Mouse (Mus musculus): Measurements from ENCODE around the gene Arhgap8.
"Not testable (repeated sequence)": the region's sequence is repeated elsewhere in the genome, so short reads cannot be mapped to it uniquely, and the experiment has no call there.

The Arhgap8 gene

GRCm38 (mm10) chr15:84697611-84698011 lies 22.2 kb upstream of the Arhgap8 start:
- DNase-seq (ENCODE audit: low read depth, low spot score): no peak

DNA sequence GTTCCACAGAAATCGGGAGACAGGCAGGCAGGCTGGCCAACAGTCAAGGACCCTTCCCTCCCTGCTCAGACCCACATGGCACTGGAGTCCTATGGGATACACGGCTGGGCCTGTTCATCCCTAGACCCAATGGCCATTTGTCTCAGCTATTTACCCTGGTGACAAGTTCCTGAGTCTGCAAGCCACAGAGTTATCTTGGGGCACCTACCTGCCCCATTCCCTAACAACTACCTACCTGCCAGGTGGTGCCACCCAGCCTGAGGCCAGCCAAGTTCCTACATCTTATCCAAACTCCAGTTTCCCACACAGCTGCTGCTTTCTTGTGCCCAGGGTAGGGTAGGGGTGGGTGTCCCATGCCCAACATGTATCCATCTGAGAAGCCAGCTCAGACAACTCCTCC lies 21.7 kb upstream of the Arhgap8 start:
- DNase-seq (ENCODE audit: low read depth, low spot score): no peak

GRCm38 (mm10) chr15:84700147-84700794 lies 19.6 kb upstream of the Arhgap8 start:
- DNase-seq (ENCODE audit: low read depth, low spot score): peak; percentile 25

- no peak for DNase-seq (ENCODE audit: low read depth, low spot score)
Observed at GRCm38 (mm10) chr15:84701947-84702346, 17.9 kb upstream of the Arhgap8 start.

- DNase-seq (ENCODE audit: low read depth, low spot score): no peak
Observed at GRCm38 (mm10) chr15:84702391-84703345, 17.2 kb upstream of the Arhgap8 start.

DNA sequence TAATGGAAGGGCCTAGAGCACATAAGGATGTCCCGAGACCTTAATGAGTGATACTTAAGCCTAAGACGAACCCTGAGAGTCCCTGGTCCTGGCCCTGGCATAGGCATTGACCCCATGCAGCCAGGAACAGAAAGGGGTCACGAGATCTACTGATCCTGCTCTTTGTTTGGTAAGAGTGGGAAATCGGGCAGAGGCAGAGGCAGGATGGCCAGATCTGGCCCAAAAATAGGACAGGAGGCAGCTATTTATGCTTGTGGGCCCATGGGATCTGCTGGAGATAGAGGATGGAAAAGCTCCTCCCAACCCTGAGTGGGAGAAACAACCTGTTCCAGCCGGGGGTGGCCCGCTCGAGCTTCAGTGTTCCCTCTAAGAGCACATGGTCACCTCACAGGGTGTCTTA lies 15.9 kb upstream of the Arhgap8 start:
- no peak for DNase-seq (ENCODE audit: low read depth, low spot score)

DNA sequence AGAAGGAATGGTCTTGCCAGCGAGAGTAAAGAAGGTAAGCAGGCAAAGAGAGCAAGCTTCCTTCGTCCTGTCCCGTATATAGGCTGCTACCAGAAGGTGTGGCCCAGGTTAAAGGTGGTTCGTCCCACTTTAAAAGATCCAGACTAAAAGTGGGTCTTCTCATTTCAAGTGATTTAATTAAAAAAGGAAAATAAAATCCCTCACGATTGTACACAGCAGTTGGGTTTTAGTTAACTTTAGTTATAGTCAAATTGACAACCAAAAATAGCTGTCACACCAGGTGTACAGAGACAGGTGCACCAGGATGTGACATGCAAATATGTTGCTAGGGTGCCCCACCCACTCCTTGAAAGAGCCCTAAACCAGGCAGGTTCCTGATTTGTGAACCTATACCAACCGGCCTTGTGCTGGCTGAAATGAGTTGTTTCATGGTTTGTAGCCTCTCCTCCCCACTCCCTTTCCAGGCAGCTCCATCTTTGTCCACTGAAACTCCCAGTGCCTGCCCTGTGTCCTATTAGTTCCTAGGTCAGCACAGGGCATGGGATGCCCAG lies 14.4 kb upstream of the Arhgap8 start:
- no peak for DNase-seq (ENCODE audit: low read depth, low spot score)

- no peak for DNase-seq (ENCODE audit: low read depth, low spot score)
Observed at GRCm38 (mm10) chr15:84706983-84707619, 12.8 kb upstream of the Arhgap8 start.

DNA sequence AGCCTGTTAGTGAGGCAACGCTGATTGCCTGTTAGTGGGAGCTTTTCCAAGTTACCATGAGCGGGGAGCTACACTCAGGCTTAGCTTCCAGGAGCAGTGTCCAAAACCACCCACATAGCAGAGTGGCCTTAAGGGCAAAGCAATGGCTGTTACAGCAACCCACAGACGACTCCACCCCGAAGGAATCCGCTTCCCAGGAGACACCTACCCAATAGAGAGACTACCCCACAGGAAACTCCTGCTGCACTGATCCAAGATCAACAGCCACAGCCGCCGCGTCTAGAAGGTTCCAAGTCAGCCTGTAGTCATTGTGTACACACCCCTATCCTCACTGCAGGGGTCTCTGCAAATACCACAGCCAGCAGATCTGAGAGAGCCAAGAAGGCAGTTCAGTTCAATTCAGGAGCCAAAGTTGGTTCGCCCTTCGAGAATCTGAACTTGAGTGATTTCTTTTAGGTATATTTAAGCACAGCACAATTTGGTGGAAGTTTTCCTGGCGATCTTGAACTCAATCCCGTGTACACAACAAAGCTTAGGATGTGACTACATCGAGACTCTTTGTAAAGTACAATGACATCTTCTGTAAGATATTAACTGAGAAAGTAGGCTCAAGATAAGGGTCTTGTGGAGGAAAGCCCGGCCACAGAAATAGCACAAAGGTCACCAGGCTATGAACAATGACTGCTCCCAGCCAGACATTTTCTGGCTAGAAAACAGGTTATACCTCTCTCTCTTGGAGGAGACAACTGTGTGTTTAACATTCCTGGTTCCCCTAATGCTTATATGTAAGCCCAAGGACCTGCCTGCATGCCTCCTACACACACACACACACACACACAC lies 7.1 kb upstream of the Arhgap8 start:
- no peak for DNase-seq (ENCODE audit: low read depth, low spot score)

DNA sequence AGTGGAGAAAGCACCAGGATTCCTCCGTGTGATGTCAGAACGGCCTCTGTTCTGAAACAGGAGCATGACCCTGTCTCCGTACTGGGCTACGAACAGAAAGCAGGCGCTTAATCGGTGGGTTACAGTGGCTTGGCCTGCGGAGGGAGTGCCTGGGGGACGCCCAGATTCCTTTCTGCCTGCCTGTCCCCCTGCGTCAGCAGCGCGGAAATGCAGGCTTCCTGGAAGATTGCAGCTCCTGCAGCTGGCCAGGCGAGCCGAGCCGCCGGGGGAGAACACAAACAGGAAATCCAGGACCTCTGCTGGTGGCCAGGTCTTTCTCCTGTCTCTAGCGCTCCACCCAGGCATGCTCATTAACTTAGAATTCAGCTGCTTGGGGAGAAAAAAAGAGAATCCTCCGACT lies 5.1 kb upstream of the Arhgap8 start:
- DNase-seq (ENCODE audit: low read depth, low spot score): peak; percentile 20

DNA sequence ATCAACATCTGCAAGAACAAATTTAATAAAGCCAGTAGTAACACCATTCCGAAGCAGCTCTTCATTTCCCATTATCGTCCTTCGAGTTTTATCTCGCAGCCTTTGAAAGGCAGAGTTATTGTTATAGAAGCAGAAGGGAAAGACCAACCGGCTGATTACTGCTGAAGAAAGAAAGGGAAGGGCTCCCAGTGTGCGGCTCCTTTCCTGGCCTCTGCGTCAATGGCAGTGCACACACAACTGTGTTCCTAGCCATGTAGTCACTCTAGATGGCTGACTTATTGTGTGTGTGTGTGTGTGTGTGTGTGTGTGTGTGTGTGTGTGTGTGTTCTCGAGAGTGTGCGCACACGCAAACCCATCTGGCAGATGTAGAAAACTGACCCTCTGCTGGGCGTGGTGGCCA lies 4.7 kb upstream of the Arhgap8 start:
- DNase-seq (ENCODE audit: low read depth, low spot score): no peak

- DNase-seq (ENCODE audit: low read depth, low spot score): not testable (repeated sequence)
Observed at GRCm38 (mm10) chr15:84717570-84718270, 2.1 kb upstream of the Arhgap8 start.

DNA sequence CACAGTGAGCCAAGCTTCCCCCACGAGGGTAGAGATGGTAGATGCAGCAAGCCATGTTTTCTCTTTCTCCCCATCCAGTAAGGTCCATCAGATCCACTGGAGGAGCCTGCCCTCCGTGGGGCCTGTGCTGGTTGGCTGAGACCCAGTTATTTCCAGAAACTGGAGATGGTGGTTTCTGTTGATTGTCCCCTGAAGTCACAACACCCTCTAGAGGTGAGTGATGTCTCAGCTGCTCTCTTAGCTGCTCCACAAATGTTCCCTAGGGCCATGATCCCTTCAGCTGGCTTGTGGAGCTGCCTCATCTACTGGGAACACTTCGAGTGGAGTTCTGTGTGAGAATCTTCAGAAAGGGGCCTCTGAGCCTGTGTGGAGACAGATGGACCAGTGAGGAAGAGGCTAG lies 1.1 kb upstream of the Arhgap8 start:
- DNase-seq (ENCODE audit: low read depth, low spot score): no peak

GRCm38 (mm10) chr15:84720291-84721204 lies 696 bp downstream of the Arhgap8 start:
- DNase-seq (ENCODE audit: low read depth, low spot score): no peak

- DNase-seq (ENCODE audit: low read depth, low spot score): not testable (repeated sequence)
Observed at GRCm38 (mm10) chr15:84723656-84724055, 3.8 kb downstream of the Arhgap8 start.

DNA sequence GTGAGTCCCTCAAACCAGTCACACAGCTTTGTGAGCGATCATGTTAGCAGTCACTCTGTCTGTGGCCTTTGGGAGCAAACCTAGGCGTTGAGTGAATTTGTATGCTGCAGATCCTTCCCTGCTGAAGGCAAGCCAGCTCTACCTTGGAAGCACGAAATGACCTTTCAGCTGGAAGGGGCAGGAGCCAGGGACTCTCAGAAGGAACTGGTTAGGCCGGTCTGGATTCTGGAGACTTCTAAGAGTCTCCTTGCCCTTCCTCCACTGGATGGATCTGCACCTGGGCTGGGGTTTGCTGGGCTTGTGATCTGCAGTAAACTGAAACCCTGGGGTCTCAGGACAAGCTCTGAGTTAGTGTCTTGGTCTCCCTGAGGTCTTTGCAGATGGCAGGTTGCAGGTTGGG lies 4.3 kb downstream of the Arhgap8 start:
- no peak for DNase-seq (ENCODE audit: low read depth, low spot score)

DNA sequence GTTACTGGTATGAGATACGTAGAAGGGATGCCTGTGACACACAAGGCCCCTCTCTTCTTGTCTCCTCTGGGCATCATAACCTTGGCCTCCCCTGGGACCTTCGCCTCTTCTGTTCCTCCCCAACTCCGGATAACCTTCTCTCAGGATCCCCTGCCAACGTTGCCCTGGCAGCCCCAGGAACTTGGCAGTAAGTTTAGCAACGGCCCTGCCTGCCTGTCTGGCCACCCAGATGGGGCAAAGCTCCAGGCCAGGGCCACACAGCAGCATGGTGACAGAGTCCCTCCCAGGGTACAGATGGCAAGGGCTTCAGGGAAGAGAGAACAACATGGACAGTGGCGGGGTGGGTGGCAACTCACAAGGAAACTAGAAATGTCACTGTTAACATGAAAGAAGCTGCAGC lies 9.8 kb downstream of the Arhgap8 start:
- no peak for DNase-seq (ENCODE audit: low read depth, low spot score)

GRCm38 (mm10) chr15:84730893-84731292 lies 11.0 kb downstream of the Arhgap8 start:
- no peak for DNase-seq (ENCODE audit: low read depth, low spot score)

GRCm38 (mm10) chr15:84731676-84732424 lies 12.0 kb downstream of the Arhgap8 start:
- no peak for DNase-seq (ENCODE audit: low read depth, low spot score)

Measured in retina, postnatal 7 days (tissue).